Mouse (Mus musculus) testis, adult 2 months (tissue): ENCODE measurements at regions not wholly inside any gene's neighbourhood (a gene's known extent, or its start where the extent isn't known, plus 50 kb on each side); places are given as distances from the start of the nearest gene placed in this dataset.

Source experiments
- CTCF ChIP-seq: fragments of 200-500 bp; IDR thresholded peaks from 2 replicates; pipeline ENCODE4 v1.5.1; 2012; ENCODE audit warnings: low read depth, mild to moderate bottlenecking, inconsistent platforms, low read length, moderate library complexity; ENCODE audit not compliant: control insufficient read depth, insufficient read depth, insufficient replicate concordance
- POLR2A ChIP-seq: fragments of 200-500 bp; IDR thresholded peaks from 2 replicates; pipeline ENCODE4 v1.6.1; 2012; ENCODE audit warnings: low read depth, mild to moderate bottlenecking, inconsistent platforms, low read length, moderate library complexity; ENCODE audit not compliant: control insufficient read depth

DNA sequence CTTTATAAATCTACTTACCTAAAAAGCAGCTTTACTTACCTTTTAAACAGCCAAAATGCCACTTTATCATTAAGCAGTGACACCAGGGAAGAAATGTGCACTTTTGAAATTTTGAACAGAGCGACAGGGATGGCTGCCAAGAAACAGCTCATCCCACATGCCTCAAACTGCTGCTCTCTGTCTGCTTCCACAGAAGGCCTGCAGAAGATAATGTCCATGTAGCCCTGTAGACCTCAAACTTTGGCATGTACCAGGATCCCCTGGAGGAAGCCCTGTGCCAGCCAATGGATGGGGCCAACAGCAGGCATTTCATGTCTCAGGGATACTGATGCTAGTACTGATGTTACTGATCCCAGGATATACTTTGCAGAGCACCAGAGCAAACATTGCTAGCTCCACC, 245.1 kb upstream of the Arx start:
- TF ChIP-seq CTCF (no peak), POLR2A (no peak)
